Mouse (Mus musculus): ENCODE data around the gene Dapp1. TPM values are rescaled to one million over a fixed set of nuclear protein-coding genes. Genes with fewer than 3 reads are reported as not detected.
A peak's percentile ranks its signal among the peaks of the same experiment; 100 is the strongest.

Gene Dapp1
- polyA plus RNA-seq, 1 experiment from 2014 or later: 6.9 TPM

DNA sequence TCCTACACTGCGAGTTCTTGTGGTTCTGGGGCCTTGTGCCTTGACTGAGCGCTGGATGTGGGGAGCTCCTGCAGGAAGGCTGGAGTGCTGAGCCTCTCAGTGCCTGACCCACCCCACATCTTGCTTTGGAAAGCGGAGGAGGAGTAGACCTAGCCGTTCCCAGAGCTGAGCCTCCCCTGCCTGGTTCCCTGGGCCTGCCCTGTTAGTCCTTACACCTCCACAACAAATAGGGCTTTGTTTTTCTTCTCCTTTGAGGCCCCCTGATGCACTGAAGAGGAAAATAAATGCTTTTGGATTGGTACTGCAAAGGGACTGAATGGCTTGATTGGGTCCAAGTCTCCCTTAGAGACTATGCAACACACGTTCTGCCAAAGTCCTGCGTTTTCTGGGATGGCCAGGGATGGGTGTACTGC is 3.7 kb downstream of the Dapp1 start:
- Histone ChIP-seq H3K4me2 (ENCODE audit: low read depth, low read length, severe bottlenecking) (peak overlapping the region; percentile 18; the same call in 1 of the 2 replicates), H3K36me3 (ENCODE audit: control insufficient read depth, insufficient read depth, low read length) (no peaks in the 10 kb centered on the region), H3K27ac (ENCODE audit: low read depth, low read length) (peak overlapping the region; percentile 78), H3K4me1 (replicated peaks; ENCODE audit: control insufficient read depth, insufficient read depth, low read length) (peaks cover 8% of the 10 kb centered on the region; the same call in 1 of the 2 replicates), H3K9ac (ENCODE audit: low read length) (peak overlapping the region; percentile 12; the same call in 1 of the 2 replicates), H3K4me3 (ENCODE audit: low read depth, low read length) (no peak overlapping the region), H3K27me3 (ENCODE audit: control insufficient read depth, insufficient read depth, low read length) (no peaks in the 10 kb centered on the region), H3K9me3 (ENCODE audit: control insufficient read depth, low read length) (no peaks in the 10 kb centered on the region)
- DNase-seq (ENCODE audit: low spot score) (peak; percentile 64), ATAC-seq (replicated peaks; ENCODE audit: low FRiP score) (peak; percentile 77)
- 7% methylated on average over 6 of the region's 6 CpGs for WGBS

DNA sequence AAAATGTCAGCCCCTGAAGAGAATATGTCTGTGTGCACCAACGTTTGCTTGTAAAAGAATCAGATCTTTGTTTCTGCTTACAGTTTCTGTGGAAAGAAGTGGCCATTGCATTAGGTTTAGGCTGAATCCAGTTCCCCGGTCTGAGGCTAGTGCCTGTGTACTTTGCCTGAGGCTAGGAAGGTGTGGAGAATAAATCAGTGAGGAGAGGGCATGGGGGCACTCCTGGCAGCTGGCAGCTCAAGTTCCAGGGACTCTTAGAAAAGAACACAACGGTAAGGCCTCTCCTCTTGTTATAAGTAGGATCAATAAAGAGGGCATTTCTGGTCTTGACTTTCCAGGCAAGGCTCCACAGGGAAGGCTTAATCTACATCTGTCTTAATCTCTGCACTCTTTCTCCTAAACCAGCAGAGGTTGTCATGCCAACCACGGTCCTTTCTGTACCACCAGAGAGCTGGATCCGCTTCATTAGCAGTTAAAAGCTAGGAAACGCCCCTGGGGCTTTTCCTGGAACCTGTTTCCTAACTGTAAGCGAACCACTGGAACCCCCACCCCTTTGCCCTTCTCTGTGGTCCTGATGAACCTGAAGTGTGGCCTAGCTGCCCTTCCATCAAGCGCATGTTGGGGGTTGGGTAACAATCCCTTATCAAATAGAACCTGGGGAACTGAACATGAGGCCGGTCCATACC is 4.3 kb downstream of the Dapp1 start:
- Histone ChIP-seq H3K9ac (ENCODE audit: low read length) (peak overlapping the region; percentile 12; the same call in 1 of the 2 replicates), H3K27ac (ENCODE audit: low read depth, low read length) (peak overlapping the region; percentile 78), H3K27me3 (ENCODE audit: control insufficient read depth, insufficient read depth, low read length) (no peaks in the 10 kb centered on the region), H3K4me1 (replicated peaks; ENCODE audit: control insufficient read depth, insufficient read depth, low read length) (peaks cover 8% of the 10 kb centered on the region; the same call in 1 of the 2 replicates), H3K36me3 (ENCODE audit: control insufficient read depth, insufficient read depth, low read length) (no peaks in the 10 kb centered on the region), H3K4me2 (ENCODE audit: low read depth, low read length, severe bottlenecking) (peak overlapping the region; percentile 18; the same call in 1 of the 2 replicates), H3K9me3 (ENCODE audit: control insufficient read depth, low read length) (no peaks in the 10 kb centered on the region), H3K4me3 (ENCODE audit: low read depth, low read length) (no peak overlapping the region)
- ATAC-seq (replicated peaks; ENCODE audit: low FRiP score): peak; percentile 76
- WGBS: 13% methylated on average over 9 of the region's 9 CpGs
- peak; percentile 63 for DNase-seq (ENCODE audit: low spot score)

DNA sequence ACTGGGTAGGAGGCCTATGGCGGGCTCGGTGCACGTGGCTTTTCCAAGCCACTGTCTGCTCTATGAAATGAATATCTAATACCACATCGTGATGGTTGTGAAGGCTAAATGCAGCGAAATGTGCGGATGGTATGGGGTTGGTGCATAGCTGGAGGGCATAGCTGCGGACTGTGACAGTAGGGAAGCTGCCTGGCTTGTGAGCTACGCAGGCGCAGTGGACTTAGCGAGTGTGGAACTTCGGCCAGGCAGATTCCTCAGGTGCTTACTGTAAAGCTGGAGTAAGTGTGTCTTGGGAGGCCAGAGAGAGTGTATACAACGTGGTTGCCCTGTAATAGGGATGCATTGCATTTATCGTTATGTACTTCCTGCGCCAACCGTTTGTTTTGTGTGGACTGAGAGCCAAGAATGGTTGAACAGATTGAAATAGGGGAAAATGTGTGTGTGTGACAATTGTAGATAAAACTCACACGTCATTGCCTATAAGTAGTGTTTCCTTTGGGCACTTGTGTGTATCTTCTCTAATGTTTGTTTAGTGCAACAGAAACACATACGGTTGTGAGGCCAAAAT is 5.4 kb downstream of the Dapp1 start:
- no peaks in the 10 kb centered on the region for H3K9me3 ChIP-seq (ENCODE audit: control insufficient read depth, low read length)
- ATAC-seq (replicated peaks; ENCODE audit: low FRiP score) (no peak), DNase-seq (ENCODE audit: low spot score) (no peak)
- H3K27ac ChIP-seq (ENCODE audit: low read depth, low read length): no peak overlapping the region
- H3K4me1 ChIP-seq (replicated peaks; ENCODE audit: control insufficient read depth, insufficient read depth, low read length): peaks cover 8% of the 10 kb centered on the region; the same call in 1 of the 2 replicates
- H3K9ac ChIP-seq (ENCODE audit: low read length): no peak overlapping the region
- no peaks in the 10 kb centered on the region for H3K27me3 ChIP-seq (ENCODE audit: control insufficient read depth, insufficient read depth, low read length)
- H3K4me2 ChIP-seq (ENCODE audit: low read depth, low read length, severe bottlenecking): no peak overlapping the region
- H3K4me3 ChIP-seq (ENCODE audit: low read depth, low read length): no peak overlapping the region
- H3K36me3 ChIP-seq (ENCODE audit: control insufficient read depth, insufficient read depth, low read length): no peaks in the 10 kb centered on the region
- 93% methylated on average over 17 of the region's 17 CpGs for WGBS

DNA sequence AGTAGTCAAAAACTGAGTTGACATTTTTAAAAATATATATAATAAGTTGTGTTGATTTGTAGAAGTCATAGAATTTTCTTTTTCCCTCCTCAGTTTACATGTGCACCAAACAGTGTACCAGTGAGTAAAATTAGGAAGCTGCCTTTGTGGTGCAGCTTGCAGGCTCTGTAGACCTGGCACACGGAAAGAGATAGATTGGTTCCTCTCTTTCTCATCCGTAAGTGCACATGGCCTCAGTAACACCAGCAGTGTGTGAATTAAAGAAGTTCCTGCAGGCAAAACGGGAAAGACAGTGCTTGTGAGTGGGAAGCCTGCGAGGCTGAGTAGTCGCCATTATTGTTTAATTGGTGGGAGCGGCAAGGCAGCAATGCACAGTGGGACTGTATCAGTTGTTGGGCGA is 5.9 kb downstream of the Dapp1 start:
- DNase-seq (ENCODE audit: low spot score): no peak

DNA sequence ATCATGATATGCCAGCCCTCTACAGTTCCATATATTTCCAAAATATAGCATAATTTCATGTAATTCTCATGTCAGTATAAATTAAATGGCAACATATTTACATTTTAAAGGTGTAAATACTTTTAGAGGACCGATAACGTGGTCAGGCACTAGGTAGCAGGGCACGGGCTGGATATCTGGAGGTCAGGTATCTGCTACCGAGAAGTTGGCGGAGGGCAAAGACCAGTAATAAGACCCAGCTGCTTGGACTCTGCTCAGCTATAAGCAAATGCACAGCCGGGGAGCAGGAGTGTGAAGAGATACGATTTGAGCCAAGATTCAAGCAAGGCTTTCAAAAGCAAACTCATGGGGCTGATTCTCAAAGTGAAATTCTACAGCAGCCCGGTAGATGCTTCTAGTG is 7.0 kb downstream of the Dapp1 start:
- Histone ChIP-seq H3K4me2 (ENCODE audit: low read depth, low read length, severe bottlenecking) (no peak overlapping the region), H3K9ac (ENCODE audit: low read length) (no peak overlapping the region), H3K36me3 (ENCODE audit: control insufficient read depth, insufficient read depth, low read length) (no peaks in the 10 kb centered on the region), H3K9me3 (ENCODE audit: control insufficient read depth, low read length) (no peaks in the 10 kb centered on the region), H3K27ac (ENCODE audit: low read depth, low read length) (no peak overlapping the region), H3K27me3 (ENCODE audit: control insufficient read depth, insufficient read depth, low read length) (no peaks in the 10 kb centered on the region), H3K4me3 (ENCODE audit: low read depth, low read length) (no peak overlapping the region), H3K4me1 (replicated peaks; ENCODE audit: control insufficient read depth, insufficient read depth, low read length) (peaks cover 5% of the 10 kb centered on the region; the same call in 1 of the 2 replicates)
- DNase-seq (ENCODE audit: low spot score): no peak
- WGBS: 83% methylated on average over 8 of the region's 8 CpGs
- no peak for ATAC-seq (replicated peaks; ENCODE audit: low FRiP score)

More for the DNA sequence above, 5.9 kb downstream of the Dapp1 start:
- H3K4me2 ChIP-seq (ENCODE audit: low read depth, low read length, severe bottlenecking): no peak overlapping the region
- no peak overlapping the region for H3K9ac ChIP-seq (ENCODE audit: low read length)
- no peak overlapping the region for H3K4me3 ChIP-seq (ENCODE audit: low read depth, low read length)
- H3K27me3 ChIP-seq (ENCODE audit: control insufficient read depth, insufficient read depth, low read length): no peaks in the 10 kb centered on the region
- no peak for ATAC-seq (replicated peaks; ENCODE audit: low FRiP score)
- H3K9me3 ChIP-seq (ENCODE audit: control insufficient read depth, low read length): no peaks in the 10 kb centered on the region
- no peaks in the 10 kb centered on the region for H3K36me3 ChIP-seq (ENCODE audit: control insufficient read depth, insufficient read depth, low read length)
- H3K4me1 ChIP-seq (replicated peaks; ENCODE audit: control insufficient read depth, insufficient read depth, low read length): peaks cover 6% of the 10 kb centered on the region; the same call in 1 of the 2 replicates
- H3K27ac ChIP-seq (ENCODE audit: low read depth, low read length): no peak overlapping the region
- WGBS: 82% methylated on average over 7 of the region's 7 CpGs

DNA sequence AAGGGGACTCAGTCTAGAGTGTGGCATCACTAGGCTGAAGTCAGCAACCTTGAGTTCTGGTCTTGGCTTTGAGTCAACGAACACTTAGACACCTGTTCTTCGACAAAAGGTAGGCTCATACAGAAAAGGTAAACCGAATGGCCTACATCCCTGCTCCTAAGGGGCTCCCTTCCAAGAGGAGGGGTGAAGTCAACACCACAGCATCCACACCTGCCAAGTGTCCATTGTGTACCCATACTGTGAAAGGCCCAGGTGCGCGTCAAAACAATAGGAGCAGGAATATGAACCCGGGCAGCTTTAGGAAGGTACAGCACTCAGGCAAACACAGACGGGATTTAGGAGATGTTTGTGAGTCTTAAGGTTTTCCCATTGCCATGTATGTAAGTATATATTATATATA is 8.4 kb downstream of the Dapp1 start:
- Histone ChIP-seq H3K36me3 (ENCODE audit: control insufficient read depth, insufficient read depth, low read length) (no peaks in the 10 kb centered on the region), H3K9me3 (ENCODE audit: control insufficient read depth, low read length) (no peaks in the 10 kb centered on the region), H3K4me2 (ENCODE audit: low read depth, low read length, severe bottlenecking) (no peak overlapping the region), H3K4me1 (replicated peaks; ENCODE audit: control insufficient read depth, insufficient read depth, low read length) (peaks cover 5% of the 10 kb centered on the region; the same call in 1 of the 2 replicates), H3K4me3 (ENCODE audit: low read depth, low read length) (no peak overlapping the region), H3K9ac (ENCODE audit: low read length) (no peak overlapping the region), H3K27me3 (ENCODE audit: control insufficient read depth, insufficient read depth, low read length) (no peaks in the 10 kb centered on the region), H3K27ac (ENCODE audit: low read depth, low read length) (no peak overlapping the region)
- ATAC-seq (replicated peaks; ENCODE audit: low FRiP score) (no peak), DNase-seq (ENCODE audit: low spot score) (no peak)
- WGBS: 92% methylated on average over 7 of the region's 7 CpGs

DNA sequence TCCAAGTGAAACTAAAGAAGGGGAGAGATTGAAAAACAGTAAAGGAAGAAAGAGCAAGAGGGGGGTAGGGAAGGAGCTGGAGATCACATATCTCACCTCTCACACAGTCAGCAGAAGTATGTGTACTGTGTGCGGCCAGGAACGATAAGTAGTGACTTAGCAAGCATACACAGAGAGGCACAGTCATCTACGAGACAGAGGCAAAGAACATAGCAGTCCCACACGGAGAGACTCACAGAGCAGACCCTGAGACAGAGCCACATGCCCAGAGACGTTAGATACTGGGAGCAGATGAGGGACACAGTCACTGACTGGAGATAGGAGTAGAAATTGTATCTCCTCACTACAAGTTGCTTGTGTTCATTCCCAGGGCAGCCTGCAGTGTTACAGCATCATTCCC is 9.1 kb downstream of the Dapp1 start:
- H3K4me3 ChIP-seq (ENCODE audit: low read depth, low read length): no peak overlapping the region
- no peaks in the 10 kb centered on the region for H3K9me3 ChIP-seq (ENCODE audit: control insufficient read depth, low read length)
- ATAC-seq (replicated peaks; ENCODE audit: low FRiP score): no peak
- H3K4me1 ChIP-seq (replicated peaks; ENCODE audit: control insufficient read depth, insufficient read depth, low read length): peaks cover 1% of the 10 kb centered on the region; the same call in 1 of the 2 replicates
- no peaks in the 10 kb centered on the region for H3K27me3 ChIP-seq (ENCODE audit: control insufficient read depth, insufficient read depth, low read length)
- no peak overlapping the region for H3K27ac ChIP-seq (ENCODE audit: low read depth, low read length)
- no peak overlapping the region for H3K4me2 ChIP-seq (ENCODE audit: low read depth, low read length, severe bottlenecking)
- H3K36me3 ChIP-seq (ENCODE audit: control insufficient read depth, insufficient read depth, low read length): no peaks in the 10 kb centered on the region
- WGBS: 91% methylated on average over 5 of the region's 5 CpGs
- no peak for DNase-seq (ENCODE audit: low spot score)
- no peak overlapping the region for H3K9ac ChIP-seq (ENCODE audit: low read length)

DNA sequence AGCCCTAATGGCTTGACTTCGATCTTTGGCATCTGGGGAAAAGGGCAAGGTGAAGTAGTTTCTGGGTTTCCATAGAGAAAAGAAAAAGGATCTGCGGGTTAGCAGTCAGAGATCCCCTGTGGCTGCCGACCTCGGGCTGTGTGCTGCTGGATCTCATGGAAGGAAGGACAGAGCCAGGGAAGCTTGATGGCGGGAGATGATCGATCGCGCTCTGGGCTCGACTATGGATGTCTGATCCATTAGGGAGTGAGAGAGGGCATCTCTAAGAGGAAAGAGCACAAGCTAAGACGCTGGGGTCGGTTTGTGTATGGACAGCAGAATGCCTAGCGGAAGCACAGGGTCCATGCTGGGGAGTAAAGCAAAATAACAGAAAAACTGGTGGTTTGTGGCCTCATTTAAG is 11.4 kb downstream of the Dapp1 start:
- Histone ChIP-seq H3K9me3 (ENCODE audit: control insufficient read depth, low read length) (no peaks in the 10 kb centered on the region), H3K4me3 (ENCODE audit: low read depth, low read length) (no peak overlapping the region), H3K36me3 (ENCODE audit: control insufficient read depth, insufficient read depth, low read length) (no peaks in the 10 kb centered on the region), H3K27ac (ENCODE audit: low read depth, low read length) (no peak overlapping the region), H3K9ac (ENCODE audit: low read length) (no peak overlapping the region), H3K27me3 (ENCODE audit: control insufficient read depth, insufficient read depth, low read length) (no peaks in the 10 kb centered on the region), H3K4me1 (replicated peaks; ENCODE audit: control insufficient read depth, insufficient read depth, low read length) (no peaks in the 10 kb centered on the region), H3K4me2 (ENCODE audit: low read depth, low read length, severe bottlenecking) (peak overlapping the region; percentile 13; the same call in 1 of the 2 replicates)
- WGBS: 44% methylated on average over 12 of the region's 12 CpGs
- ATAC-seq (replicated peaks; ENCODE audit: low FRiP score) (0 out of 2 replicates have a peak, but pooled peaks have one; percentile 28), DNase-seq (ENCODE audit: low spot score) (no peak)
